Mouse (Mus musculus): ENCODE results near the gene Tbx19.

GRCm38 (mm10) chr1:165091721-165092120, 68.9 kb downstream of the Tbx19 start:
- TF ChIP-seq POLR2A (IDR thresholded peaks at IDR 0.05; ENCODE audit: low read depth, low read length) = no peak
- TF ChIP-seq CTCF (conservative IDR thresholded peaks at IDR 0.05; ENCODE audit: insufficient read depth, insufficient read length, low read depth, low read length) = no peak

All from kidney, adult 2 months (tissue).